Mouse (Mus musculus): ENCODE measurements around the gene Qser1.
"Not testable (repeated sequence)": the region's sequence is repeated elsewhere in the genome, so short reads cannot be mapped to it uniquely, and the experiment has no call there.

Gene Qser1

DNA sequence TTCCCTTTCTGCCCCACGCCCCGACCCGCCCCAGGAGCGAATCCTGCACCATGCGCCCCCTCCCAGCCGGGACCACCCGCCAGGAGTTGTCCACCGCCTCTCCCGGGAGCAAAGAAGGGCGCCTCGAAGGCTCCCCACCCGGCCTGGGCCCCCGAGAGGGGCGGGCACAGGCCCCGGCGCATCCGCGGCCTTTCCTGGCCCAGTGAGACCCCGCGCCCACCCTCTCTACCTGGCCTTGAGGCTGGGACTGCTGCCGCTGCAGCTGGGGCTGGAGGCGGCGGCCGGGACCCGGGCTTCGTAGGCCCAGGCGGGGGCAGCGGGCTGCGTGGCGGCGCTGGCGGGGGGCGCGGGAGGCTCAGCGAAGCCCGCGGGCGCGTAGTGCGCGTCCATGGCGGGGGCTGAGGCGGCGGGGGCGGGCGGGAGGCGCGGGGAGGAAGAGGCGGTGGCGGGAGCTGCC is at the start of gene Qser1:
Gene Qser1, minus strand, starts transcription at position 390 of the 457 bp plus-strand sequence.
- no peak for DNase-seq

DNA sequence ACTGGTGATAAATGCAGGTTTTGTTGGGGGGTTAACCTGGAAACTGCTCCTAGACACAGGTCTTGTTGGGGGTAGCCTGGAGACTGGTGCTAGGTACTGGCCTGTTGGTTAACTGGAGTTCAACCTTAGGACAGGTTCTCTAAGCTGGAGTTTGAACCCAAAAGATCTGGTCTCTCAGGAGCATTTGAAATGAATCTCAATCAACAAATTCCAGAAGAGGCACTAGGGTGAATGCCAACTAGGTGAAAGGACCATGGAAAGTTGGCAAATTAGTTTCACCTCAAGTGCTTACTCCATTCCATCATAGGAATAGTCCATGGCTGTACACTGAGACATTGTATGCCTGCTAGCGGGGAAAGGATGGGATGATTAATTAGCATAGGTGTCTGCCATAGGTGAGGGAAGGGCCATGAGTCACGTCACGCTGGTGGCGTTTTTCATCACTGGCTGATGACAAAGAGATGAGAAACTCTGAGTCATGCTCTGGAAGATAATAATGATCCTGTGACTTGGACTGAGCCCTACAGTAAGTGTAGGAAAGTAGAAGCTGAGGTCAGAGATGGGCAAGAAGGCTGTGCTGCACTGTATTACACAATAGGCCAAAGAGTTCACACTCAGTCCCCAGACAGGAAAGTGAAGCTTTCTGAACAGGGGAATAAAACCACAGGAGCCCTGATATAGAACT is 47.8 kb upstream of the Qser1 start:
- DNase-seq: no peak

GRCm38 (mm10) chr2:104860426-104860825 is 43.9 kb upstream of the Qser1 start:
- no peak for DNase-seq

DNA sequence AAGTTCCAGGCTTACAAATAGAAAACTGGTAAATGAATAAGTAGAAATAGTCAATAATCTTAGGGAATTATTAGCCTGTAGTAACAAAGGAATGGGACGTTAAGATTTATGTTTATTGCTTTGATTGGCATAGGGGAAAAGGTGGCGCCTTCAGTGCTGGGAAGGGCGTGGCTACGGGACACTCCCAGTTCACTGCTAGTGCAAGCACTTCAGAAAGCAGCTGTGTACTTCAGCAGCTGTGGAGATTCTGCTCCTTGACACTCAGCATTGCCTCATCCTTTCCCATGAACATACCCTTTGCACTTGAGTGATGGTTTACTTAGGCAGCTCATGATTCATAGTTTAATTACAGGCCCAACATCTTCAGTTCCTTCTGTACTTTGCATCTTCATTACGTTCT is 42.5 kb upstream of the Qser1 start:
- no peak for DNase-seq

DNA sequence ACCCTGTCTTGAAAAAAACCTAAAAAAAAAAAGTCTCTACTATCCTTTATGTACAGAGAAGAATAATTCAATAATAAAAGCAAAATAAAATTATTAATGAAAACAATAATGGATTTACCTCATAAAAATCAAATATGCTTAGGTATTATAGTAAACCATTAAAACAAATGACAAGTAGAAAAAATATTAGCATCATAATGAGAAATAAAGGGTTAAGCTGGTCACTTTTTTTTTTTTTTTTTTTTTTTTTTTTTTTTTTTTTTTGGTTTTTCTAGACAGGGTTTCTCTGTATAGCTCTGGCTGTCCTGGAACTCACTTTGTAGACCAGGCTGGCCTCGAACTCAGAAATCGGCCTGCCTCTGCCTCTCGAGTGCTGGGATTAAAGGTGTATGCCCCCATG is 41.5 kb upstream of the Qser1 start:
- DNase-seq: not testable (repeated sequence)

DNA sequence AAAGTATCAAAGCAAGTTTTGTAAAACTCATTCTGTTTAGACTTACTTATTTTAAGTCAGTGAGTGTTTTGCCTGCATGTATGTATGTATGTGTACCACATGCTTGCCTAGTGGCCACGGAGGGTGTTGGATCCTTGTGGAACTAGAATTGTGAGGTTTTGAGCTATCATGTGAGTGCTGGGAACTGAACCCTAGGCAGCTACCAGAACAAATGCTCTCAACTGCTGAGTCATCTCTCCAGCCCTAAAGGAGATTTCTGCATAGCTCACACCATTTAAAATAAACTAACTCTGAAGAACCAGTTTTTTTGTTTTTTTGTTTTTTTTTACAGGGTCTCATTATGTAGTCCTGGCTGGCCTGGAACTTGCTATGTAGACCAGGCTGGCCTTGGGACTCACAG is 39.7 kb upstream of the Qser1 start:
- DNase-seq: no peak

GRCm38 (mm10) chr2:104855732-104856131 is 39.2 kb upstream of the Qser1 start:
- DNase-seq: no peak

DNA sequence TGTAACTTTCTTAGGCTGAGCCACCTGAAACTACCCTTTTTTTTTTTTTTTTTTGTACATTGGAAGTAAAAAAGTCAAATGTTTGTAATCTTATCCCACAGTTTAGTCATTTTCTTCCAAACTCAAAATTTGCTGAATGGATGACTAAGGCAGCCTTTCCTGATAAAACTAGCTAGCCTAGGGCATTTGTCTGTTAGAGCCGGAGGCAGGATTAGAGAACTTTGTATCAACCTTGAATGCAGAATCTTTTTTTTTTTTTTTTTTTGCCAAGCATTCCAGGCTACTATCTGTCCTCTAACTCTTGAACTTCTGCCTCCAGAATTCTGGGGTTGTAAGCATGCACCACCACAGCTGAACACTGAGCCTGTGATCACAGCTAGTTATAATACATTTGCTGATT is 38.3 kb upstream of the Qser1 start:
- no peak for DNase-seq

DNA sequence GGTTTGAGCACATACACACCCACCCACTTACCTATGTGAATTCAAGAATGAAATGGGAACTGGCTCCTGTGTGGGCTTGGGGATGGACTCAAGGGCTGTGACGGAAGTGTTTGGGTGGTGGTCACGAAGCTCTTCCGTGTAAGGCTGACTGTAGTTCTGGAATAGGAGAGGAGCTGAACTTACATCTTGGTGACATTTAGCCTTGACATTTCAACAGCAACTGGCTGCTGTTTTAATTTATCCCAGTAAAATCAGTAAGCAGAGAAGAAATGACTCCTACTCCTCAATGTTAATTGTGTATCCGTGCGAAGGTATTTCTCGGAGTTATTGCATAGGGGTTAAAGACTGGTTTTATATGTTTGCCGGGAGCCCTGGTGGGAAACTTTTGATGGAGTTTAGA is 36.0 kb upstream of the Qser1 start:
- DNase-seq: no peak

GRCm38 (mm10) chr2:104851686-104852085 is 35.1 kb upstream of the Qser1 start:
- no peak for DNase-seq

- DNase-seq: no peak
These were observed 33.4 kb upstream of the Qser1 start for GRCm38 (mm10) chr2:104849991-104850359.

DNA sequence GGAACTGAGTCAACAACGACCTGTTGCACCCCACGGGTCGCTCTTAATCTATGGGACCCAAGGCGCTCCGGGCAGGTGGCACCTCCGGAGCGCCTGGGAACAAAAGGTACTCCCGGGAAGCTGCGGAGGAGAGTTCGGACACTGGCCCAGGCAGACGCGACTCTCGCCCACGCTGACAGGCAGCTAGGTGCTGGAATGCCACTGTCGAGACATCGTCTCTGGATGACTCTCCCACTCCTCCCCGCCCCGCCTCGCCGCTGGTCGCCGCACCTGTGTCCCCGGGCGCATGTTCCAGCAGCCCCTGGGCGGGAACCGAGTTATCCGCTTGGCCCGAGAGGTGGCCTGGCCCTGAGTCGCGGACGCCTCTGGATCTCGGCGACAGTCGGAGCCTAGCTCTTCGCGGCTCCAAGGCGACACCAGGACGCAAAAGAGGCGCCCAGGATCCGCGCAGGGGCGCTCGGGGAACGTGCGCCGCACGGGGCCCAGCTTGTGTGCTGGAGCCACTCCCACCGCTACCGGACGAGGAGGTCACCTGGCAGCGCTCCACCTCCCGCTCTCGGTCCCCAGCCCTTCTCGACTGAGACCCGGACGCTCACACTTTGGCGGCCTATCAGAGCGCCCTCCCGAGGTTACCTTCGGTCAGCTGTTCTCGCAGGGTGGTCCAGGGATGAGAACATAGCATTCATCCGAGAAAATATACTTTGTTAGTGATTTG is 32.9 kb upstream of the Qser1 start, which contains the start of gene Prrg4:
Gene Prrg4, minus strand, starts transcription at position 601 of the 715 bp plus-strand sequence.
- peak; percentile 10 for DNase-seq

- DNase-seq: no peak
These were observed 31.9 kb upstream of the Qser1 start for GRCm38 (mm10) chr2:104848235-104849161.

- no peak for DNase-seq
These were observed 31.1 kb upstream of the Qser1 start for GRCm38 (mm10) chr2:104847645-104848044.

DNA sequence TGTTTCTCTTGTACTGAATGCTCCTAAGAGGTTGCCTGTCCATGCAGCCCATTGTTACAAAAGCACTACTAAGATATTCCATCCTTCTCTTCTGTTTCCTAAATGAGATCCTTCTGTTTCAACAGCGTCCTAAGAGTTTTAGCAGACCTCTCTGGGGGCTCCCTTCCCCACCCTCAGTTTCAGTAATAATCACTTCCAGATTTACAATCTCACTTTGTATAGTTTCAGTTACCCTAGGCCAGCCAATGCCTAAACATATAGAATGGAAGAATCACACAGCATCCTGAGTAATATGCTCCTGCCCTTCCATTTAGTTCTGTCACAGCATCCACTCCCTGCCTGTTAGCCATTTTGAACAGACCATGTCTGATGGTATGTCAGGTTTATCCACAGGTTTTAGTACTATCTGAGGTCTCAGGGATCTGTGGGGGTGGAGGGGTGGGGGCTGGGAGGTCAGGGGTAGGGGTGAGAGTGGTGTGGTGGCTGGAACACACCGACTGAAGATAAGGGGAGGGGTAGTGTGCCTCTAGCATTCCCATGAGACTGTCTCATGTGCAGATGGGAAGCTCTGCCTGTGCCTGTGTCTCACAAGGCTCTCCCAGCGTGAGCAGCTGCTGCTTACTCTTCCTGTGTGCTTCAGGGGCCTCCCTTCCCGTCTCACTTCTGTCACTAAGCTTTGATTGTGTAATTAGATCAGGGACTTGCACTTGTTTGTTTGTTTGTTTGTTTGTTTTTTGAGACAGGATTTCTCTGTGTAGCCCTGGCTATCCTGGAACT is 30.3 kb upstream of the Qser1 start:
- DNase-seq: no peak

- DNase-seq: no peak
These were observed 26.0 kb upstream of the Qser1 start for GRCm38 (mm10) chr2:104842559-104842958.

DNA sequence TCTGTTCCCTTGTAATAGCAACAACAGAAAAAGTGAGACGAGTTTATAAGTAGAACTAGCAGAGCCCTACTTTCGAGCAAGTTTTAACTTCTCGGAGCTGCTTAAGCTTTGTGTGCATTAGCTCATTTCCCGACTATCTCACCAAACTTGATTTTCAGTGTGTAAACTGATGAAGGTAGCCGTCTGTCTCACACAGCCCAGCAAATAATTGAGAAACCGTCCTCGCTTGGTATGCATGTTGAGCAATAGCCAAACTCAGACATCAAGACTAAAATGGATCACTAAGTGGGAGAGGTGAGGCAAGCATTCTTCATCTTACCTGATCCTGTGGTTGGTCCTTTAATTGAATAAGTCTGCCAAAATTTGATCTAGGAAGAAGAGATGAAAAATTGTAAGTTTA is 25.2 kb upstream of the Qser1 start:
- no peak for DNase-seq

DNA sequence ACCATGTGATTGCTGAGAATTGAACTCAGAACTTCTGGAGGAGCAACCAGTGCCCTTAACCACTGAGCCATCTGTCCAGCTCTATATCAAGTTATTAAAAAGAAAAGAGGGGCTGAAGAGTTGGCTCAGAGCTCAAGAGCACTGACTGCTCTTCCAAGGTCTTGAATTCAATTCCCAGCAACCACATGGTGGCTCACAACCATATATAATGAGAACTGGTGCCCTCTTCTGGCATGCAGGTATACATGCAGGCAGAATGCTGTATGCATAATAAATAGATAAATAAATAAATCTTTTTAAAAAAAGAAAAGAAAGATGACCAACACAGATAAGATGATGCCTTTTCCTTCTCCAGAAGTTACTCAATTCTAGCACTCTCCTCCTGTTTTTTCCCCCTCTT is 24.4 kb upstream of the Qser1 start:
- no peak for DNase-seq

- DNase-seq: no peak
These were observed 15.9 kb upstream of the Qser1 start for GRCm38 (mm10) chr2:104832486-104832885.

GRCm38 (mm10) chr2:104826191-104826590 is 9.6 kb upstream of the Qser1 start:
- DNase-seq: no peak

GRCm38 (mm10) chr2:104818763-104819162 is 2.2 kb upstream of the Qser1 start:
- DNase-seq: not testable (repeated sequence)

DNA sequence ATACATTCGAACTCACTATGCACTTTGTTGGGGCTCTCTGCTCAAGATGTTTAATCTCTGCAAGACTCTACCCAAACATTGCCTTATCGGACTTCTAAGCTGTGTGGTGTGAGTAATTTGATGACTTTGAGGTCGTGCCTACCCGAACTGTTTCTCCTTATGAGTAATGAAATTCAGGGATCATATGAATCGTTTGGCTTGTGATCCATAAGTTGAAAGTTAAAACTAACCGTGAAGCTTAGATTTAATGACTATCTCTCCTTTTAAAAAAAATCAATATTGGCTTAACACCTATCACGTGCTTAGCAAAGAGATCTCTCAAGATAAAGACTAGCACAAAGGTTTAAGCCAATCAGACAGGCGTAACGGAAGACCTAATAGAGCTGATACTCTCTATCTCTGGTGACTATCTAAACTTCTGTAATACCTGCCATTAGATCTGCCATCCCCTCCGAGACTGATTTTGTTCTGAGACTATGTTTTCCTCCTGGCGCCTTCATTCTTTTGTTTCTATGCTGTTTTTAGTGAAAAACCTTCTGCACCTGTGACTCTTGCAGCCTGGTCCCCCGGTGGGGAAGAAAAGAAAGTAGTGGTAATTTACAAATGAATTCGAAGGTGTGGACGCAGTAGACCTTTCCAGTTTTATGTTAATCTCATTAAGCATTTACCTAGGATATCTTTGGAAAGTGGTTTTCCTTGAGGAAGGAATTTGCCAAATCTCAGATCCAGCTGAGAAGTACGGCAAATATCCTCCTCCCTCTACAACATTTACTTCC is 1.2 kb upstream of the Qser1 start:
- DNase-seq: no peak
